Mouse (Mus musculus): Measurements from ENCODE around the gene Kcnh7. TPM values are rescaled to one million over a fixed set of nuclear protein-coding genes. Genes with fewer than 3 reads are reported as not detected.

Gene Kcnh7
- polyA plus RNA-seq, 1 experiment from 2014 or later = 0.12 TPM

GRCm38 (mm10) chr2:63127762-63128516 is 56.1 kb downstream of the Kcnh7 start:
- ATAC-seq = no peak

GRCm38 (mm10) chr2:63120316-63120715 is 63.8 kb downstream of the Kcnh7 start:
- Histone ChIP-seq H3K4me1 (ENCODE audit: insufficient read depth) (no peaks in the 10 kb centered on the region), H3K36me3 (replicated peaks; ENCODE audit: insufficient read depth, low read length) (no peaks in the 10 kb centered on the region), H3K4me3 (ENCODE audit: low read depth, low read length) (no peak overlapping the region), H3K27ac (ENCODE audit: low read depth) (no peak overlapping the region), H3K27me3 (ENCODE audit: insufficient read depth, low read length) (no peaks in the 10 kb centered on the region), H3K9ac (replicated peaks) (no peak overlapping the region), H3K9me3 (ENCODE audit: low read length) (no peaks in the 10 kb centered on the region), H3K4me2 (ENCODE audit: low read depth, low read length) (no peak overlapping the region)
- 59% methylated on average over 3 of the region's 3 CpGs for WGBS (ENCODE audit: insufficient replicate concordance)
- DNase-seq = no peak
- TF ChIP-seq CTCF (IDR thresholded peaks at IDR 0.05; ENCODE audit: low read depth) = no peak
- TF ChIP-seq EP300 (IDR thresholded peaks at IDR 0.05; ENCODE audit: low read depth) = no peak
- ATAC-seq = no peak

More at GRCm38 (mm10) chr2:63127762-63128516, 56.1 kb downstream of the Kcnh7 start:
- Histone ChIP-seq H3K4me1 (ENCODE audit: insufficient read depth) (no peaks in the 10 kb centered on the region), H3K4me2 (ENCODE audit: low read depth, low read length) (no peak overlapping the region), H3K4me3 (ENCODE audit: low read depth, low read length) (no peak overlapping the region), H3K9ac (replicated peaks) (no peak overlapping the region), H3K27me3 (ENCODE audit: insufficient read depth, low read length) (no peaks in the 10 kb centered on the region), H3K9me3 (ENCODE audit: low read length) (no peaks in the 10 kb centered on the region), H3K27ac (ENCODE audit: low read depth) (no peak overlapping the region), H3K36me3 (replicated peaks; ENCODE audit: insufficient read depth, low read length) (no peaks in the 10 kb centered on the region)
- no peak for DNase-seq
- 62% methylated on average over 2 of the region's 2 CpGs for WGBS (ENCODE audit: insufficient replicate concordance)
- TF ChIP-seq EP300 (IDR thresholded peaks at IDR 0.05; ENCODE audit: low read depth) (no peak), CTCF (IDR thresholded peaks at IDR 0.05; ENCODE audit: low read depth) (no peak)

GRCm38 (mm10) chr2:63117209-63118193 is 66.6 kb downstream of the Kcnh7 start:
- ATAC-seq (no peak), DNase-seq (no peak)
- H3K27me3 ChIP-seq (ENCODE audit: insufficient read depth, low read length) = no peaks in the 10 kb centered on the region
- H3K4me3 ChIP-seq (ENCODE audit: low read depth, low read length) = no peak overlapping the region
- H3K4me1 ChIP-seq (ENCODE audit: insufficient read depth) = no peaks in the 10 kb centered on the region
- TF ChIP-seq EP300 (IDR thresholded peaks at IDR 0.05; ENCODE audit: low read depth) (no peak), CTCF (IDR thresholded peaks at IDR 0.05; ENCODE audit: low read depth) (no peak)
- H3K36me3 ChIP-seq (replicated peaks; ENCODE audit: insufficient read depth, low read length) = no peaks in the 10 kb centered on the region
- H3K4me2 ChIP-seq (ENCODE audit: low read depth, low read length) = no peak overlapping the region
- no peak overlapping the region for H3K9ac ChIP-seq (replicated peaks)
- 67% methylated on average over 4 of the region's 4 CpGs for WGBS (ENCODE audit: insufficient replicate concordance)
- no peaks in the 10 kb centered on the region for H3K9me3 ChIP-seq (ENCODE audit: low read length)
- no peak overlapping the region for H3K27ac ChIP-seq (ENCODE audit: low read depth)

DNA sequence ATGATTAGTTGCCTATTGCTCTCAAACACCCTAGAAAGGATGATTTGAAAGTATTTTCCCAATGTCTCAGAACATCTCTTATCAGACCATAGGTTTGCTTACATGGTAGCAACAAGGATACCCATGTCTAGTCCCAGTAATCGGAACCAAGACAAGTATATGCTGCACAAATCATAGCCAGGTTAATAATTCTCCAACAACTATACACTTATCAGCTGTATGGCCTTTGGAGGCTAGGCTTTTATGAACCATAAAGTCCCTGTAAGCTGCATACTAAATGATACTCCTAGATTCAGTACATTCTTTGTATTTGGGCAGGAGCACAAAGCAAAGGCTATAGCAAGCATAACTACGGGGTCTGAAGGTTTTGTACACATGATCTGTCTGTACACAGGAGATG is 78.1 kb downstream of the Kcnh7 start:
- H3K4me2 ChIP-seq (ENCODE audit: low read depth, low read length) = no peak overlapping the region
- TF ChIP-seq EP300 (IDR thresholded peaks at IDR 0.05; ENCODE audit: low read depth) (no peak), CTCF (IDR thresholded peaks at IDR 0.05; ENCODE audit: low read depth) (no peak)
- WGBS (ENCODE audit: insufficient replicate concordance) = 66% methylated on average over 2 of the region's 2 CpGs
- no peak overlapping the region for H3K27ac ChIP-seq (ENCODE audit: low read depth)
- H3K4me1 ChIP-seq (ENCODE audit: insufficient read depth) = no peaks in the 10 kb centered on the region
- H3K4me3 ChIP-seq (ENCODE audit: low read depth, low read length) = no peak overlapping the region
- no peaks in the 10 kb centered on the region for H3K9me3 ChIP-seq (ENCODE audit: low read length)
- no peaks in the 10 kb centered on the region for H3K36me3 ChIP-seq (replicated peaks; ENCODE audit: insufficient read depth, low read length)
- DNase-seq (no peak), ATAC-seq (no peak)
- H3K27me3 ChIP-seq (ENCODE audit: insufficient read depth, low read length) = no peaks in the 10 kb centered on the region
- no peak overlapping the region for H3K9ac ChIP-seq (replicated peaks)

DNA sequence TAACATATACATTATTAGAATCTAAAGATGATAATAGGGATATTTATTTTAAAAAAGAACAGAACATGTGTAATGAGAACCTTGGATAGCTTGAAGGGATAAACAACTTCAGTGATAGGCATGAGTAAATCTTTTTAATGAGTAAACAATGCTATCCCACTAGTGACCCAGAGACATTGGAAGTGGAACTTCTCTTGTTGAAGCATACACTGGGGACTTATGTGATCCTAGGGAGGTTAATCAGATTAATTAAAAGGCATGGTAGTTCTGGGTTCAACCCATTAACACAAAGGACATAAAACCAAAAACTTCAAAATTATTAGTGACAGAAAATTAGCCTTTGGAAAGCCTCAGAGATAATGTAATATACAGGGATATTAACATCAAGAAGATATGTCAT is 84.4 kb downstream of the Kcnh7 start:
- Histone ChIP-seq H3K9me3 (ENCODE audit: low read length) (no peaks in the 10 kb centered on the region), H3K4me2 (ENCODE audit: low read depth, low read length) (no peak overlapping the region), H3K4me1 (ENCODE audit: insufficient read depth) (no peaks in the 10 kb centered on the region), H3K4me3 (ENCODE audit: low read depth, low read length) (no peak overlapping the region), H3K36me3 (replicated peaks; ENCODE audit: insufficient read depth, low read length) (no peaks in the 10 kb centered on the region), H3K27me3 (ENCODE audit: insufficient read depth, low read length) (no peaks in the 10 kb centered on the region), H3K9ac (replicated peaks) (no peak overlapping the region), H3K27ac (ENCODE audit: low read depth) (no peak overlapping the region)
- no peak for ATAC-seq
- no peak for TF ChIP-seq CTCF (IDR thresholded peaks at IDR 0.05; ENCODE audit: low read depth)
- TF ChIP-seq EP300 (IDR thresholded peaks at IDR 0.05; ENCODE audit: low read depth) = no peak
- DNase-seq = no peak

GRCm38 (mm10) chr2:63091775-63092174 is 92.3 kb downstream of the Kcnh7 start:
- Histone ChIP-seq H3K36me3 (replicated peaks; ENCODE audit: insufficient read depth, low read length) (no peaks in the 10 kb centered on the region), H3K9me3 (ENCODE audit: low read length) (no peaks in the 10 kb centered on the region), H3K4me2 (ENCODE audit: low read depth, low read length) (no peak overlapping the region), H3K4me1 (ENCODE audit: insufficient read depth) (no peaks in the 10 kb centered on the region), H3K27ac (ENCODE audit: low read depth) (no peak overlapping the region), H3K9ac (replicated peaks) (no peak overlapping the region), H3K27me3 (ENCODE audit: insufficient read depth, low read length) (no peaks in the 10 kb centered on the region), H3K4me3 (ENCODE audit: low read depth, low read length) (no peak overlapping the region)
- DNase-seq (no peak), ATAC-seq (no peak)
- WGBS (ENCODE audit: insufficient replicate concordance) = 46% methylated on average over 4 of the region's 4 CpGs
- TF ChIP-seq EP300 (IDR thresholded peaks at IDR 0.05; ENCODE audit: low read depth) = no peak
- no peak for TF ChIP-seq CTCF (IDR thresholded peaks at IDR 0.05; ENCODE audit: low read depth)

Data from liver, postnatal 0 days (tissue).